Mouse (Mus musculus) right cerebral cortex, postnatal 10 days (tissue): Measurements from ENCODE around the gene Abcf3.
A peak's percentile ranks its signal among the peaks of the same experiment; 100 is the strongest.

ENCODE experiments used
- DNase-seq, 2 experiments: peaks; one replicate each; pipeline ENCODE4 v3.0.0; 2021; ENCODE audit warnings: low spot score in 2 of 2

The Abcf3 gene

DNA sequence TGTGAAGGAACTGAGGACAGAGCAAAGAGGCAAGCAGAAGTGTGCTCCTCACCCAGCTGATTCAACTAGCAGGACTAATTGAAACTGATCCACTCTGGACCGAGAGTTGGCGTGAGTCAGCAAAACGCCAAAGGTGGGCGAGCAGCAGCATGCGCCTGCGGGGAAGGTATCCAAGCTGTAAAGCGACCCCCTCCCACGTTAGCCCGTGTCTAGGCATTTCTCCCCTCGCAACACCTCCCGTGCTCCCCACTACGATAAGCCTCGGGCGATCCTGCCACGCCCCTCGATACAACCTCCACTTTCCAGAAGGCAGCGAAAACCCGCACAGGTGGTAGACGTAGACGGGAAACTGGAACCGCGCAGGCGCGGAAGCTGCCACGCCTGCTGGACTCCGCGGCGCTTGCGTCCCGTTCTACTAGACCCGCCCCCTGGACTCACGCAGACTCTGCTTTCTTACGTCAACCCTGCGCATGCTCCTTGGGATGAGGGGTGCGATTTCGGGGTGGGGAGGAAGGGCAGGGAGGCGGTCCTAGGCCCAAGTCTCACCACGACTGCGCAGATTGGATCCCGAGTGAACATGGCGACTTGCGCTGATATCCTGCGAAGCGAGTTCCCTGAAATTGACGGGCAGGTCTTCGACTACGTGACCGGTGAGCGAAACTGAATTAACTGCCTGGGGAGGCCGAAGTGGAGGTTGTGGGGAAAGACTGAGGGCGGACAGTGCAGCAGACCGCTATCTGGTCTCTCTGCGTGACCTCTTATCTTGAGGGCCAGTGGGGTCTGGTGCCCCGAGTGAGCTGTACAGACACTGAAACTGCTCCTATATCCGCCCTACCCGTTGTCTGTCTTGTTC lies at the start of gene Abcf3:
TSS of gene Abcf3 (plus strand) at position 482 of the 853 bp plus-strand sequence.
- peak; percentile 99 for DNase-seq

DNA sequence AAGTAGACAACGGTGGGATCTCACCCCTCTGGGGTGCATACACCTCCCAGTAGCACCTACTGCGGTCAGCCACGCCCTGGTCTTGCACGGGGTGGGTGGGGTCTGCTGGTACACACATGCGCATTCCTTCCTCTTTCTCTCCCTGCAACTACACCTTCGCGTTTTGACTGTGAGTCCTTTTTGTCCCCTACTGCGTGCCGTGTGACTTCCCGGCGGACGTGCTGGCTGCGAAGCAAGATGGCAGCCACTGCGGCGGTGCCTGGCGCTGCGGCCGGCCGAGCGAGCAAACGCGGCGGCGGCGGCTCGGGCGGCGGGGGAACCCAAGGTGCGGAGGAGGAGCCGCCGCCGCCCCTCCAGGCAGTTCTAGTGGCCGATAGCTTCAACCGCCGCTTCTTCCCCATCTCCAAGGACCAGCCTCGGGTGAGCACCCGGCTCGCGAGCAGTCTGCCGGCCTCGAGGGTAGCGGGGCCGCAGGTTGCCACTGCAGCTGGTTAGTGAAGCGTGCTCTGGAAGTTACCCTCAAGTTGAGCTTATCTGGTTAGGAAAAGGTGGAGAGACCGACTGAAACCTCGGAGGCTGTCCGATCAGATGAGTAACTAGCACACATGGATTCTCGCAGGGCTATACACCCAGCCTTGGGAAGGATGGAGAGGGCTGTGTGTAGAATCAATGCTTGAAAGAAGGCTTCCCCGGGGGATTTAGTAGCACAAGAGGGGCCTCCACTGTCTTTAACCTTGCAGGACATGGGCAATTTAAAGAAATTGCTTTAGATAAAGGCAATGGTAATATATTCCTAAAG lies 49.5 kb upstream of the Abcf3 start, which contains the start of gene Eif2b5:
TSS of gene Eif2b5 (plus strand) at position 141 of the 799 bp plus-strand sequence.
- peak; percentile 96 to 97 for DNase-seq

DNA sequence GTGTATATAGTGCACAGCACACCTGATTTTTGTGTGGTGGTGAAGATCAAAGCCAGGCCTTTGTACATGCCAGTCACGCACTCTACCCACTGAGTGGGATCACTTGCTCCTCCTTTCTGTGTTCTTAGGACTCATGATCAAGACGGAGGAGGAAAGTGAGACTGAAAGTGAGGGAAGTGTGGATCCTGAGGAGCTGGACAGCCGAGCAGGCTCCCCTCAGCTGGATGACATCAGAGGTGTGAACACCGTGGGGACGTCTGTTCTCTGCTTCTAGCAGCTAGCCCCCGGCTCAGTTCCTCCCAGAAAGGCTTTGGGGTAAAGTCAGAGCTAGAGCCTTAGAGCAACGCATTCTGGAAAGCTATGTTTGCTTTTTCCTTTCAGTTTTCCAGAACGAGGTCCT lies 42.4 kb upstream of the Abcf3 start:
- no peak for DNase-seq

DNA sequence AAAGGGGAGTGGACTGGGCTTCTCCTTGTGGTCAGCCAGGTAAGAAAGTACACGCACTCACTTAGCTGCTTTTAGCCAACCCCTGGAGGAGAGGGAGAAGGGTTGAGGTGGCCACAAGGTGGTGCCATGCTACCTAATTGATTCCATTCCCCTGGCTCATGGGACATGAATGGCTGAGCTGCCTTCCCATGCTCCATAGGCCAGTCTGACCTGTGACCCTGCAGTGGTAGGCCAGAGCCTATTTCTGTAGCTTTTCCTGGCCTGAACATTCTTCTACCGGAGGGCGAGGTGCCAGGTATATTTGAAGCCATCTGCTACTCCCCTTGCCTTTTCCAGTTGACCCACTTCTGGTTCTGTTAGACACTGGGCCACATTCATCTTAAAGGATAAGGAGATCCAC lies 39.0 kb upstream of the Abcf3 start:
- no peak for DNase-seq

DNA sequence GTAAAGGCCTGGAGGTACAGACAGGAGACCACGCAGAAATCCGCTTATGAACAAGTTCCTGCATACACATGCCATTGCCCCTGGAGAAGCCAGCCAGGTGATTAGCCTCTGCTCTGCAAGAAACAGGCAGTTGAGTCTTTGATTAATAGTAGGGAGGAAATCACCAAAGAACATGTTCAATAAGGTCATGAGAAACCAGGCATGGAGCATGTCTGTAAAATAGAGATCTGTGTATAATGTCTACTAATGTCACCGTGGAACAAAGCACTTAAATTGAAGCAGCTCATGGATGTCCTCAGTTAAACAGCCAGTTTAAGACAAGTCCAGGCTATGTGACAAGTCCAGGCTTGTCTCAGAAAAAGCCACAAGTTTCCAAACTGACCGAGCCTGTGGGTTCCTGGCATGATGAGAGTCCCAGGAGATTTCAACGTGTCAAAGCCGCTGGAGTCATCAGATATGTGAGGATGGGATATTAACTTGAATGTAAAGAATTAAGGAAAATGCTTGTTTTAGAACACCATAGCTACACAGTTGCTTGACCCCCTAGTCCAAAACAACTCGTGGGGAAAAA lies 37.0 kb upstream of the Abcf3 start:
- no peak for DNase-seq

DNA sequence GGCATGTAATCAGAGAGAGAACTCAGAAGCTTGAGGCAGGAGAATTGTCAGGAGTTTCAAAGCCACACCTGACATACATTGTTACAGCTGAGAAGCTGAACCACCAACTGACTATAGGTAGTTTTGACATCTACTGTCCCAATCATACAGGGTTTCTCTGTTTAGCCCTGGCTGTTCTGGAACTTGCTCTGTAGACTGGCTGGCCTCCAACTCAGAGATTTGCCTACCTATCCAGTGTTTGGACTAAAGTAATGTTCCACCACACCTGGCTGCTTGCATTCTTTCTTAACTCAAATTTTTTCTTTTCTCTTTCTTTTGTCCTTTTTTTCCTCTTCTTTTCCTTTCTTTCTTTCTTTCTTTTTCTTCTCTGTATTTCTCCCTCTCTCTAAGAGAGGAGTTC lies 32.3 kb upstream of the Abcf3 start:
- no peak for DNase-seq

DNA sequence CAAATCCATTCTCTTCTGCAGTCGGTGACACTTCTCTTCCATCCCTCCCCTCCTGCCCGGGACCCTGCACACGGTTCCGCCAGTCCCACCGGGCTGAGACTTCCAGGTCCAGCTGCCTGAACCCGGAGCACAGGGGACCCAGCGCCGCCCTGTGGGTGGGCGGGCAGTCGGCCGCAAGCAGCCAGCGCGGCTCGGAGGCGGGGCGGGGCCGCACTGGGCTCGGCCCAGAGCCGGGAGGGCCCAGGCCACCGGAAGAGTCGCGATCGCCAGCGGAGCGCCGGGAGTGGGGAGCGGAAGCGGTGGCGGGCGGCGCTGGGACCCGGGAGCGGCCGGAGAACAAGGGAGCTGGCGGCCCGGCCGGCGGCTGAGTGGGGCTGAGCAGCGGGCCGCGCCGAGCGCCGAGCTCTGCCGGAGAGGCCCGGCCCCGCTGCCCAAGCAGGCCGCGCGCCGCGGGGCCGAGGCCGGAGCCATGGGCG lies 31.6 kb upstream of the Abcf3 start, which contains the start of gene Dvl3:
TSS of gene Dvl3 (plus strand) at position 257 of the 476 bp plus-strand sequence.
- peak; percentile 91 to 92 for DNase-seq

DNA sequence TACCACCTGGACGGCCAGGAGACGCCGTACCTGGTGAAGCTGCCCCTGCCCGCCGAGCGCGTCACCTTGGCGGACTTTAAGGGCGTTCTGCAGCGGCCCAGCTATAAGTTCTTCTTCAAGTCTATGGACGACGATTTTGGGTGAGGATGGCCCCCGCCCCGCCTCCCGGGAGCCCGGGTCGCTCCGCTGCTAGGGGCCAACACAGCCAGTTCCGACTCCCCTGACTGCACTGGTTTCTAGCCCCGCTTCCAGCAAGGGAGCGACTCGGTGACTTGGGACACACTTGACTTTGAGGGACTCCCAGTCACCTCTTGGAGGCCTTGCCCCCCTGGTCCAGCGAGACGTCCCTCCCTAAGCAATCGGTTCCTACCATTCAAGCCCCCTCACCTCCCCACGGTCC lies 31.2 kb upstream of the Abcf3 start:
- DNase-seq: no peak

DNA sequence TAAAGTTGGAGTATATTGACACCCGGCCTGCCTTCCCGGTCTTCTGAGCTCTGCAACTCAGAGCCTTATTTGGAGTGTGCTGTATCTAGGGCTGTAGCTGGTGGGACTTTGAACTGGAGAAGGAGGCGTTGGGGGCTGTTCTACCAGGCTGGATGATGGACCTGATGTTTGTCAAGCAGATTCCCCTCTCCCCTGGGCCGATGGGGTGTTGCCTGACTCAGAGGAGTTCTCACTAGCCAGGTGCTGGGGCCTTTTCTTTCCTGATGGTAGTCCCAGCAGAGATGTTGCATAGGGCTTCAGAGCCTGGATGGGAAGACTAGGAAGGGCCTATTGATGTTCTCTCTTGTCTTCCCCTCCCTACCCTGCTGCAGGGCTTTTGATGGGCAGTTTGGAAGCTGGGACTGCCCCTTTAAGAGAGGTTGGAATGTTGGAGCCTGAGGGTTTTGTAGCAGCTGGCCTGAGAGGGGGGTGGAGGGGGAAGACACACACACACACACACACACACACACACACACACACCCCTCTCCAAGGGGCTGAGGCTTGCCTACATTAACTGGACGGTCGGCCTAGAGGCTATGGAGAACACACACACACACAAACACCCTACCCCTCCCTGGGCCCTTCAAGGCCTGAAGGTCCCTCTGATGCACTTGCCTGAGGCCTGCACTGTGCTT lies 30.5 kb upstream of the Abcf3 start:
- no peak for DNase-seq

DNA sequence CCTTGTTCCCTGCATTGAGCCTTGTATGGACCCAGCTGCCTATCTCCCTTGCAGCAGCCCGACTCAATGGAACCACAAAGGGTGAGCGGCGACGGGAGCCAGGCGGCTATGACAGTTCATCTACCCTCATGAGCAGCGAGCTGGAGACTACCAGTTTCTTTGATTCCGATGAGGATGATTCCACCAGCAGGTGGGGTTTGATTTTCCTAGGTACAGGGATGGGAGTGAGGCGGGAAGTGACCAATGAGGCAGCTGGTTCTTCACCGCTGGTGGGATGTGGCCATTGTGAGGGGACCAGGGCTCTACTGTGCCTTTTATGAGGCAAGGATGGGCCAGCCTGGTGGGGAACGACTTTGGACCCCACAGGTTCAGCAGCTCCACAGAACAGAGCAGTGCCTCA lies 24.5 kb upstream of the Abcf3 start:
- no peak for DNase-seq

DNA sequence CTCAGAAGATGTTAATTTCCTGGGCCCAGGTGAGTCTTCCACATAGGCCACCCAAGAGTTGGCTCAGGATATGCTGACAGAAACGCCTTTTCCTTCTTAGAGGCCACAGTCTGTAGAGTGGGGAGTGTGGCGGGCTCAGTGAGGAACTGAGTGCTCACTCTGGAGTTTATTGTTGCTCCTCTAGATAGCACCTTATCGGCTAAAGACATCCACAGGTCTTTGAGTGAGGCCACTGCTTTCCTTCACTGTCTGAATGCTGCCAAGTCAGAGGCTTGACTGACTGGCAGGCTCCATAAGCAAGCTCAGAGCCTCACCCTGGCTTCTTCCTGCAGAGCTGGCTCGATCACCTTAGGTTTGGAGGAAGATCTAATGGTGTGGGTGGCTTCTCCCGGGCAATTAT lies 19.6 kb upstream of the Abcf3 start:
- no peak for DNase-seq

DNA sequence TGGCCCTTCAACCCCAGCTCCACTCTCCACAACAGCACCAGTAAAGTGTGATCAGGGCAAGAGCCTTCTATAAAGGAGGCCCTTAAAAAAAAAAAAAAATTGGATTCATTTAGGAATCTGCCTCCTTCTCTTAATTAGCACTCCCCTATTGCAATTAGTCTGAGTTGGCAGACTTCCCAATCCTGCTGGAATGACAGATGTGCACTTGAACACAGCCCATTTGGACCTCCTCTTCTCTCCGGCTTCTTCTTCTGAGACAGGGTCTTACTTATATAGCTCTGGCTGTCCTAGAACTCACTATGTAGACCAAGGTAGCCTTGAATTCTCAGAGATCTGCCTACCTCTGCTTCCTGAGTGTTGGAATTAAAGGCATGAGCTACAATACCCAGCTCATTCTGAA lies 19.0 kb upstream of the Abcf3 start:
- no peak for DNase-seq

DNA sequence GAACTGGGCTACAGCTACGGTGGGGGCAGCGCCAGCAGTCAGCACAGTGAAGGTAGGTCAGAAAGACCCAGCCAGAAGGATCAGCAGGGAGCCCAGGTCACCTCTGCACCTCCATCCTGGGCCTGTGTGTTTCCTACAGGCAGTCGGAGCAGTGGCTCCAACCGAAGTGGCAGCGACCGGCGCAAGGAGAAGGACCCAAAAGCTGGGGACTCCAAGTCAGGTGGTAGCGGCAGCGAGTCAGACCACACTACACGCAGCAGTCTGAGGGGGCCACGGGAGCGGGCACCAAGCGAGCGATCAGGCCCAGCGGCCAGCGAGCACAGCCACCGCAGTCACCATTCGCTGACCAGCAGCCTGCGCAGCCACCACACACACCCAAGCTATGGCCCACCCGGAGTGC lies 17.4 kb upstream of the Abcf3 start:
- DNase-seq: no peak

DNA sequence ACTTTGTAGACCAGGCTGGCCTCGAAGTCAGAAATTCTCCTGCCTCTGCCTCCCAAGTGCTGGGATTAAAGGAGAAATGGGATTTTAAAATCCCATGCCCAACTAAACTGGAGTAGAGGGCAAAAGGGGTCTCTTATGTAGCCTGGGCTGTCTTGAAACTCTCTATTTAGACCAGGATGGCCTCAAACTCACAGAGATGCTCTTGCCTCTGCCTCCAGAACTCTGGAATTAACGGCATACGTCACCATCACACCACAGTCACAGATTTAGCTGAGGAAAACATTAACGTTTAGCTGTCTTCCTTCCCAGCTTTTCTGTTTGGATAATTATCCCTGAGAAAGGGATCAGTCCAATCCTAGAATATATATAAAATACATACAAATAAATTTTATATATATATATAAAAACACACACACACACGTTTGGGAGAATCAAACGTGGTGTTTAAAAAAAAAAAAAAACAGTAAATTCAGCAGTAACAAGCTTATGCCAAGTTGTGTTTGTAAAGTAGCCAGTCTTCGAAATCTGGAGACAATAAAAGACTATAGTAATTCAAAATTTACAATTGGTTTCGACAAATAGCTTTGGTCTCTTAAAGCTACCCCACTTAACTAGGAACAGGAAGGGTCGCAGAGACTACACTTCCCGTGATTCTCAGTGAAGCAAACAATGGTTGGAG lies 13.6 kb upstream of the Abcf3 start:
- no peak for DNase-seq

DNA sequence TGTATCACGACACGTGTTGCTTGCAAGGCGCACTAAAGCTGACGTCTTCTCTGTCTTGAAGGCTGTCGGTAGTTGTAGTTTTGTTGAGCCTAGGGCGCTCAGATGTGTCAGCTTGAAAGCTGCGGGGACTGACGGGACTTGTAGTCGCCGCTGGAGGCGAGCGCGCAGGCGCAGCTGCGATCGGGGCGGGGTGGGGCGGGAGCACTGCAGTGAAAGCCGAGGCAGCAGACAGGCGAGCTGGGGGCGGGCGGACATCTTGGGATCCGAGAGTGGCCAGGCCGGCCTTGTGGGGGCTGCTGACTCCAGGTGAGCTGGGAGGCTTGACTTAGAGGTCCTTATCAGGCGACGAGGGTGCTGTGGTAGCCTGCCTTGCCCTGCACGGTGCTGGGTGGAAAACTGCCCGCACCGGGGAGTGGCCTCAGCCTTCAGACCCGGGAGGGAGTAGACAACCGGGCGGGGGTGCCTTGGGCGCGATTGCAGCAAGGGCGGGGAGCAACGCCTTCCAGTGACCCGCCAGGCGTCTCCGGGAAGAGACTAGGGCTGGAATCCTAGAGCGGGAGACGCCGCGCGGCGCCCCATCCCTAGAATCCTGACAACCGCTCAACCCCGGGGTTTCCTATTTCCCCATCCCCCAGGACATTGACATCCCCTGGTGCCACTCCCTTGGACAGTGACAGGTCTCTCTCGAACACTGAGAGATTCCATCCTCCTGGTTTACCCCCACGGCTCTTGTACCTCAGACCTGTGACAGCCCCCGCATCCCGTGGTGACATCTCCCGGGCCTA lies 12.9 kb upstream of the Abcf3 start, which contains the start of gene Ap2m1:
TSS of gene Ap2m1 (plus strand) at position 183 of the 785 bp plus-strand sequence.
- DNase-seq: peak; percentile 97 to 99

DNA sequence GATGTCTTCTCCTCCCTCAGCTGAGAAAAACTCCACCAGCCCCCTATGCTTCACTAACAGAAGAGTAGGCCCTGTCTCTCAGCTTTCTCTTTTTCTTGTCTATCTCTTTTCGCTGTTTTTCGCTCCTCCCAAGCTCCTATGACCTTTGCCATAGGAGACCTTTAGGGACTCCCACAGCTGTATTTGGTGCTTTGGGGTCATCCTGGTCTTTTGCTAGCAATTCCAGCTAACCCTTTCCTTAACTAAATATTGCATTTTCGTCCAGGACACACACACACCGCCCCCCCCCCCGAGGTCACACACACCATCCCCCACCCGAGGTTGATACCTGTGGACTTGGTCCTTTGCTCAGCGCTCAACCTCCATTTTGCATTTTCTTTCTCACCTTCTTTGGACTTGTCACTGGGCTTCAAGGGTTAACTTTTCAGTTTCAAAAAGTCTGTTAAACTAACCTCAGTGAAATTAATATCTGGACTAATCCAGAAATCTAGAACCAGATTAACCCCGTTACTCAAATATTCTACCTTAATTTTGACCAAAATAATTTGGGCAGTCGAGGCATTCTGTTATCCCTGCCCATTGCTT lies 12.2 kb upstream of the Abcf3 start:
- DNase-seq: no peak

DNA sequence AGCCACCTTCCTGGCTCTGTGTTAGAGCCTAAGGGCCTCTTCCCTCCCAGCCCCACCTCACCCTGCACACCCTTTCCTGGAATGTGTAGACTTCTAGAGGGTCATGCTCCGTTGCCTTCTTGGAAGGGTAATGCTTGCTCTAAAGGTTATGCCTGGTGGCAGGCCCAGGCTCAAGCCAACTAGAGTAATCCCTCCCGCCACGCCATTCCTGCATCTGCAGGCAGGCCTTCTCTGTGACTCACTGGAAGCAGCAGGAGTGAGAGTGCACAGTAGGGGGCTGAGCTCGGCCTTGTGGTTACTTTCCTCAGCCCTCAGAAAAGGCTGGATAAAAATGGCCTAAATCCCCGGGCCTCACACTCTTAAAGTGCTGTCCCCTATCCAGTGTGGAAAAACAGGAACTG lies 11.3 kb upstream of the Abcf3 start:
- DNase-seq: peak; percentile 46 to 49

DNA sequence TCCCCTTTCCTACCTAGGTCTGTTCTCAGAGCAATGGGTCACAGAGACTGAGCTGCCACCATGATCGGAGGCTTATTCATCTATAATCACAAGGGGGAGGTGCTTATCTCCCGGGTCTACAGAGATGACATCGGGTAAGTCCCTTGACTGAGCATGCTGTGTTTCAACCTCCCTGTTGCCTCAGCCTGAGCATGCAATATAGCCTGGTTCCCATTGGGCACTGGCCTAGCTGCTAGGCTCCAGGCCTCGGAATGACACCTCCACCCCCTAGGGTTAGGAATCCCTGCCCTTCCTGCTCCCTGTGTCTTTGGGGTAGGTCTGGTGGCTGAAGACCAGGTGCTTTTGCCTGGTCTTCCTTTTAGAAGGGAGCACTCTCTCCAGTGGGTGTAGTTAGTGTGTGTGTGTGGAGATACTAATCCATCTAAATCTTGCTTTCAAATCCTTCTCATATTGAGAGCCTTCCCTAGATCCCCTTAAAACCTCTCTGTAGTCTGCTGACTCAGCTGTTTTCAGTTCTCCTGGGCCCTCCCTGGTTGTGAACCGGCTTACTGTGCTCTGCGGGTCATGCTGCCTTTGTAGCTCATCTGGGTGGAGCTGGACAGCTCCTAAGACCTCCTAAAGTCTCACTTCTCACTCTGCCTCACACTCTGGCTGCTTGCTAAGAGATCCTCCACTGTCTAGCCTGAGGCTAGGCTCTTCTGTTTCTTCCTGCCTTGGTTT lies 10.6 kb upstream of the Abcf3 start:
- no peak for DNase-seq

DNA sequence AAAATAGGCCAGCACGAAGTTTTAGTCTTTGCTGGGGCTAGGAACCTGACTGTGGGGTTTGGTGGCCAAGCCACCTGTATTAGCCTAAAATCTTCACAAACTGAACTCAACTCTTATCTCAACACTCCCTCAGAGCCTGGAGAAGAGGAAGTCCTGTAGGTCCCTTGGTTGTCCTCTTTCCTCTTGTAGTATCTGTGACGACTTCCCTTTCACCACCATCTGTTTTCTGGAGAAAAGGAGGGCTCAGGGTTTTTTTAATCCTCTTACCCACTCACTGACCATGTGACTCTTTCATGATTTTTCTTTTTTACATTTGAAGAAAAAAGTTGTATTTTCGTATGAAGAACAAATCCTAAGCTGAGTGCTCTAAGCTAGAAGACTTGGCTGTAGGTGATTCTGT lies 8.7 kb upstream of the Abcf3 start:
- DNase-seq: no peak
